Mouse (Mus musculus) monocyte, adult 2 months (primary cell): ENCODE data around the gene Plekhg5.

Experiments used
- DNase-seq, 2 experiments: peaks; one replicate each; pipeline ENCODE4 v3.0.0; 2022; ENCODE audit warnings: low spot score in 2 of 2, low read depth in 1 of 2

Plekhg5 gene

DNA sequence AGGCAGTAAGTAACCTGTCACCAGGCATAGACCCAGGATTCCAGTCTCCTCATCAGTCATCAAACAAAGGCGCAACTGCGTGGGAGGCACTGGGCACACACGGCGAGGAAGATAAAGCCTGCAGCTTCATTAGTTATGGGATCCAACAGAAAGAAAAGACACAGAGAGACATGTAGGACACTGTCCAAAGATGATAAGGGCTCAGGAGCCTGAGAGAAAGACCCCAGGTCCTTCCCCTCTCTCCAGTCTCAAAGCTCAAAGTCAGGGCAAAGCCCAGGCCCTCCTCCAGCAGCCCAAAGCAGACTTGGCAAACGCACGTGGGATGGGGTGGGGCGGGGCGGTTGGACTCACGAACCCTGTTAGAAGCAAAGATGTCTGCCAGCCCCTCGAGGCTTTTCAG lies 73.2 kb downstream of the Plekhg5 start:
- DNase-seq: no peak

DNA sequence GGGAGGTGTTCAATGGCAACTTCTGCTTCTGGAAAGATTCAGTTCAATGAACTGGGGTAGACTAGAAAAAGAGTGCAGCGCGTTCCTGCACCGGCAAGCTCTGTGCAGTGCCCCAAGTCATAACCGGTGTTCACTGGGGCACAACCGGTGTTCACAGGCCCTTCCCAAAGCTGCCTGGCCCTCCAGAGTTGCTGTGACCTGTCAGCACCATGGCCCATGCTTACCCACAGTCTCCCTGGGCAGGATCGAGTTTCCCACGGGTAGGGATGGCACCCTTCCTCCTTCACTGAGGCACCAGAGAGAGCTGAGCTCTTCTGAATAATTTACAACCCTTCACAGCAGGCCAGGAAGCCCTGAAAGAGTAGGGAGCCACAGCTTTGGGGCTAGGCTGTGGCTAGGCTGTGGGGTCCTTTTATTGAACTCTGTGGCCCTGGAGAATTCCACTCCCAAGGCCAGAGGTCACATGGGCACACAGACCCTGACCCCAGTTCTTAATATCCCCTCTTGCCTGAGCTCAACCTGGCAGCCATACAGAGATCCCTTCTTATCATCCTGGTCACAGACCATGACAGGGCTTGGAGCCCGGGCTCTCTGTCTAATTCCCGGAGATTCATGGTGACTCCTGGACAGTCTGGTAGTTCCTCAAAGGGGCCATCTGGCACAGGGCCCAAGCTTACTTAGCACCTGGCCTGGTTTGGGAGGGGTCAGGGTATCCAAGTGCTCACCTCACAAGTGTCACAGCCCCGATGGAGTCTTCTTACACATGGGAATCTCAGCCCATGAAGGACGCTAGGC lies 73.9 kb downstream of the Plekhg5 start:
- DNase-seq: no peak

DNA sequence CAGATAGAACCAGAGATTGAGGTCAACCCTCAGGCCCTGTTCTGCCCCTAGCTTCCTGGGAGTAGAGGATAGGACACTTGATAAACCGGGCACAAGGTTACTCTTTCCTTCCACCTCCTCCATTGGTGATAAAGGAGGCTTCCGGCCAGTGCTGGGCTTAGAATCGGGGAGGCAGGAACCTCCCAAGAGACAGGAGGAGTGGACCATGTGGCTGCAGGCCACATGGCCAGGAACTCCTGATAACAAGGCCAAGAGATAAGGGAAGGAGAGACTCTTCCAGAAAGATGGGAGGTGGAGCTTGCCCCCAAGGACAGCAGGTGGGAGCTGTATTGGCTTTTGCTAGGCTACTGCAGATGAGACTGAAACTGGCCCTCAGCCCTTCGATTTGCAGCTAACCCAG lies 78.2 kb downstream of the Plekhg5 start:
- no peak for DNase-seq

DNA sequence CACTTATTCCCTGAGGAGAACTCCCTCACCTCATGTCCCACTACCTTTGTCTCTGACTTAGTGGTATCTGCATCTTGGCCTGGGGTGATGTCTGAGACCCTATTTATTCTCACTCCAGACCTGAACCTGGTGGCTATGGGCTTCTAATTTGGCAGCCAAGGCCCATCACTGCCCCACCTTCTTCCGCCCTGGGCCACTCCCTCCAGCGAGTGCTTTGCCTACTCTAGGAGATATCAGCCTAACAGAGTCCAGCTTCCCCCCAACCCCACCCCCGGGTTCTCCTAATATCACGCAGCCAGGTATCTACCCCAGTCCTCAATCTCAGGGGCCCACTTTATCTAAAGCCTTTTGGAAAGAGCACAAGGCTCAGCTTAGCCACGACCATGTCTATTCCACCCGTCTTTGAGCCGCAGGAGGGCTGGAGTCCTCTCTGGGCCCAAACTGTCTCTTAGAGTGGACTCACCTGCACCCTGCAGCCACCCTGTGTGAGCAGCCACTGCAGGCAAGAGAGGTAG lies 79.2 kb downstream of the Plekhg5 start:
- DNase-seq: no peak

DNA sequence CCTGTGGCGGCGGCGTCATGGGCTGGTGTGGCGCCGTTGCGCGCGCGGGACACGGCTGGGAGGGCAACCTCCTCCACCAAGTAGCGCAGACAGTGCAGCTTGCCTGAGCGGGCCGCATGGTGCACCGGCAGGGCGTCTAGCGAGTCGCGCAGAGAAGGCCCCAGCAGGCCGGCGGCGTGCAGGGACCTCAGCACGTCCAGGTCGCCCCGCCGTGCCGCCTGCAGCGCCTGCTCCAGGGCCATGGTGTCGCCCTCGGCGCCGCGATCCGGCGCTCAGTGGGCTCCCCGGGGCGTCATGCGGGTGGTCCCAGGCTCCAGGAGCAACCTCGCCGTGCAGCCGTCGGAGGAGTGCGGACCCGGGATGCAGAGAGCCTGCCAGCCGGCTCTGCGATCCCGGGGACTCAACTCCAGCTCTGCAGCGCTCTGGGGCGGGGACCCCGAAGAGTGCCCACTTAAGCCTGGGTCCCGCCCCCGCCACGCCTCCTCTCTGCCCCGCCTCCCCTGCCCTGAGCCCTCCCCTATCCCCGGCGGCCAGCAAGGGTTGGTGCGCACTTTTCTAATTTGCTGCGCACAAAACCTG lies 79.8 kb downstream of the Plekhg5 start, which contains the start of gene Espn:
Espn (minus strand) TSS at position 406 of the 579 bp plus-strand sequence.
- no peak for DNase-seq

DNA sequence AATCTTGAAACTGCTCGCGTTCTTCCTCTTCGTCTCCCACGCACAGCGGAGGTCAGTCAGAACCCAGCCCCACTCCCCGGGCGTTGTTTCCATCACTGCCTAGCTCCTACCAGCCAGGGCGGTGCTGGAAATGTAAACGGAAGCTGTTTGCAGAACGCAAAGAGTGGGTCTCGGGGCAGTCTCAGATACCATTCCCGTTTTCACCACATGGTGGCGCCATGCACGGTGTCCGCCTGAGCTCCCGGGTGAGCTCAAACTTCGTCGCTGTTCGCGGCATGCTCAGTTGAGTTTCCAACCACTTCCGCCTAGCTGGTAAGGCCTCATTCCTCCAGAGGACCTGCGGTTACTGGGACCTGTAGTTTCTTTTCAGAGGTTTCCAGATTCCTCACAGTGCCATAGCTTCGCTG lies 81.5 kb downstream of the Plekhg5 start:
- DNase-seq: peak; percentile 93 to 95

DNA sequence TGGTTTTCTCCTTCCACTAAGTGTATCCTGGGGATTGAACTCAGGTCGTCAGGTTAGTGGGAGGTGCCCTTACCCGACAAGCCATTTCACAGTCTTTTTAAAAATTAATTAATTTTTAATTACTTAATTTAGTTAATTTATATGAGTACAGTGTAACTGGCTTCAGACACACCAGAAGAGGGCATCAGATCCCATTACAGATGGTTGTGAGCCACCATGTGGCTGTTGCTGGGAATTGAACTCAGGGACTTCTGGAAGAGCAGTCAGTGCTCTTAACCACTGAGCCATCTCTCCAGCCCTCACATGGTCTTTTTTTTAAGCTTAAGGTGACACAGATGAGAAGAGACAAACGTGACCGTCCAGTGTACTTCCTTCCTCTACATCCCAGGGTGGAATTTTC lies 82.7 kb downstream of the Plekhg5 start:
- DNase-seq: no peak

DNA sequence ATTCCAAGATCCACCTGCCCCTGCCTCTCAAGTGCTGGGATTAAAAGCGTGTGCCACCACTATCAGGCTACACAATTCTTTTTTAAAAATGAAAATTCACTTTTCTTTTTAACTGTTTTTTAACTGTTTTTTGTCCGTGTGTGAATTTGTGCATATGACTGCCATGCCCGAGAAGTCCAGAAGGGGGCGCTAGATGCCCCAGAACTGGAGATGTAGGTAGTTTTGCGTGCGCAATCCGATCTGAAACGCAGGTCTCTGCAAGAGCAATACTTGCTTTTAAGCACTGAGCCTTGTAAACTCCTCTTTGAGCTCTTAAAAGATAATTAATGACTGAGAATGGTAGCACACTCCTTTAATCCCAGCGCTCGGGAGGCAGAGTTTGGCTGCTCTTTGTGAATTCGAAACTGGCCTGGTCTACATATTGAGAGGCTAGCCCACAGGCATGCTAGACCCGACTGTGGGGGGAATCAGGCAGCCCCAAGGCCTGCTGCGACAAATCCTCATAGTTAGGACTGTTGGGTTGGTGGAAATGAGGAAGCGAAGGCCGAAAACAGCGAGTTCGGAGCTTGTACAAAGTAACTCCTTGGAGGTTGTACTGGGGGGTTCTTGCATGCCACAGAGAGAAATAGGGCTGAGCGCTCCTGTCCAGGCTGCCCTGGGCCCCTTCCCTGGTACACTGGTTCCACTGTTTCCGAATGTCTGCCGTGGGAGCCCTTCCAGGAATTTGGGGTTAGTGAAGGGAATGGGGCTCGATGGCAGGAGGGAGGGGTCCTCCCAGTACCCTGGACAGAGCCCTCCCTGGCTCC lies 85.7 kb downstream of the Plekhg5 start:
- DNase-seq: peak; percentile 18 to 55

DNA sequence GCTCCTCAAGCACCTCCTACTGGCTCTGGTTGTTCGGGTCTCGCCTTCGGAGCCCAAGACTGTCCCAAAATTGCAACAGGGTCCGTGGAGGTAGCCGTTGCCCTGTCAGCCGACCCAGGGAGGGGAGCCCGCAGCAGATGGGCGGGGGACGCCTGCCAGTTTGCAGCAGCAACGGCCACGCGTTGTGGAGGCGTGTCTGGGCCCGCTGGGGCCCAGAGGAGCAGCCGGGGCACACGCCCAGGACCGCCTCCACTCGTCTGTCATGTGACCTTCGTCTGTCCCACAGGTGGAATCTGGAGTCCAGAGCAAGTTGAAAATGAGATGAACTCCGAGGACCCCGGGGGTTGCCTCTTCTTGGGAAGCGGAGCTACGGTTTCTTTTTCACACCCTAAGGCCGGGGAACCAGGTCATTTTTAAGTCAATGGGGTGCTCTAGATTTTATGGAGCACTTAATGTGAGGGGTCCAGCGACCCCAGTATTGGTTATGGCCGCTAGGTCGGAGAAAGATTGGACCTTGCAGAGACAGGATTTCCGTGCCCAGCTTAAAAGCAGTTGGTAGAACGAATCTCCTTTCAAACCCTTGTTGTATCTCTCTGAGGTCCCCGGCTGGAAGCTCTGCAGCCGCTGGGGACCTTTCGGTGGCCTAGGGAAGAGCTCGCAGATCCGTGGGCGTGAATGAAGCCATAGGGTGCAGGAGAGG lies 86.4 kb downstream of the Plekhg5 start, which contains the start of gene Hes2:
Hes2 (plus strand) TSS at position 283 of the 700 bp plus-strand sequence.
- no peak for DNase-seq

DNA sequence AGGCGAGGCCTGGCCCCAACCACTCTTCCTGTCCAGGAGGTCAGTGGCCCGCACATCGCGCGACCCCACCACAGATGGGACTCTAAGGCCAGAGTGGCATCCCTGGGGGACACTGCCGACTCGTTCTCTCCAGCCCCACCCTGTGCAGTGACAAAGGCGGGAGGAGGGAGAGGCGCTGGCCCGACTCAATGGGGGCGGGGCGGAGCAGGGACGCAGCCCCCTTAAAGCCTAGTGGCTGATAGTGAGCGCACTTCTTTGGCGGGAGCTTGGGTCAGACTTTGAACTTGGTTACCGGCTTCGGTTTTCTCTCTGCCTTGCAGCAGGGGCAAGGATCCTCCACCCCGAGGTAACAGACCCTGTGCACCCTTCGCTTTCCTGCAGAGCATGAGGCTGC lies 87.0 kb downstream of the Plekhg5 start:
- no peak for DNase-seq

DNA sequence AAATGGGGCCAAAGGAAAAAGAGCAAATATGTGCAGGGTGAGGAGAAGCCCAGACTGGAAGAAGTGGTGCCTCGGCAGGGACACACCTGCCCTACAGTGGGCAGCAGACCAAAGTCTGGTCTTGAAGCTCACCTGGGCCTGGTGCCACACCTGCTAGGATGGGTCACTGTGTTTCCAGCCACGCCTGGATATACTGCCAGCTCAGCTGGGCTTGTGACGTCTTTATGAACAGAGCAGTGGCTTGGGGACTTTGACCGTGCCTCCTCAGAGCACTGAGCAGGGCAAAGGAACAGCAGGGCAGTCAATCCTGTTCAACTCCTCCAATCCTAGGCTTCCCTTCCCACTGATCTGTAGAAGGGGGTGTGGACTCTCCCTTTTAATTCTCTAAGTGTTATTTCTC lies 88.5 kb downstream of the Plekhg5 start:
- DNase-seq: no peak

DNA sequence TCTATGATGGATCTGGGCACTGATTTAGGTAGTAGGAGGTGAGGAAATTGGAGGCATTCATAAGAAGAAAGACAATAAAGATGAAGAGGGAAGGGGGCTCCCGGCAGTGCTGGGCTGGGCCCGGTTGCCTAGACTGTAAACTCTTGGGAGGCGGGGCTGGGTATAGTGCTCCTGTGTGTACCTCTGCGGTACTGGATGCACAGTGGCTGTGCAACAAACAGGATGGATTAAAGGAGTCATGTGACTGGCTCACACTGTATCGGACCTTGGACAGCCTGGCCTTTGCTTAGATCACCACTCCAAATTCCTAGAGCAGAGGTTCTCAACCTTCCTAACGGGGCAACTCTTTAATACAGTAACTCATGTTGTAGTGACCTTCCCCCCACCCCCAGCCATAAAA lies 89.3 kb downstream of the Plekhg5 start:
- no peak for DNase-seq

DNA sequence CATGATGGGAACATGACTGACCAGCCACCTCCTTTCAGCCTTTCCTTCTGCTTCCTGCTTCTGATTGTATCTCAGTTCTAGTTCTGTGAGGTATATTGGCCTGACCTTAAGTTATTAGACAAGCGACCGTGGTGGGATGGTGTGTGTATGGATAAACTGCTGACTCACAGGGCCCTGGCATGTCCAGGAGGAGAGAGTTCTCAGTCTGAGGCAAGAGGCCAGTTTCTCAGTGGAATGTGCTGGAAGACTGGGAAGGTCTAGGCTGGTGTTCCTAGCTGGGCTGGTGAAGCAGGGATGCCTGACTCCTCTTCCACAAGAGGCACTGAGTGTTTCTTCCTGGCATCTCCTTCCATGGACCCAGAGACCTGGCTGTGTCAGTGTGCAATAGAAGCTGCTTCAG lies 90.5 kb downstream of the Plekhg5 start:
- no peak for DNase-seq
